Mouse (Mus musculus): ENCODE data around the gene Zfp341. TPM values are rescaled to one million over a fixed set of nuclear protein-coding genes. Genes with fewer than 3 reads are reported as not detected.

Gene Zfp341
- polyA plus RNA-seq, 1 experiment: 6.1 TPM

DNA sequence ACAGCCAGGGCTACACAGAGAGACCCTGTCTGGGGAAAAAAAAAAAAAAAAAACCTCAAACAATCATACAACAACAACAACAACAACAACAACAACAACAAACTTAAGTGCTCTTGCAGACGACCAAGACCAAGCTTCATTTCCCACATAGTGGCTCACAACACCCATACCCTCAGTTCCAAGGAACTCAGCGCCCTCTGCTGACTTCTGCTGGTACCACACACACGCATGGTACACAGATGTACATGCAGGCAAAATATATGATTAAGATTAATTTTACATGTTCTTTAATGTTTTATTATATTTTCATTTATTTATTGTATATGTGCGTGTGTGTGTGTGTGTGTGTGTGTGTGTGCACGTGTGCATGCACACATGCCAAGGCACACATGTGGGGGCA is 26.7 kb upstream of the Zfp341 start:
- DNase-seq (ENCODE audit: low read depth in 1 of 2, low spot score in 2 of 2): peak in 1 of 2 experiments; percentile 16
- no peak for TF ChIP-seq POLR2A (IDR thresholded peaks at IDR 0.05; ENCODE audit: low read depth, low read length)
- TF ChIP-seq CTCF (IDR thresholded peaks at IDR 0.05; ENCODE audit: extremely low read depth, insufficient read depth, insufficient read length, insufficient replicate concordance): peak; percentile 26; the same call in 1 of the 2 replicates
- Histone ChIP-seq H3K27ac (ENCODE audit: insufficient read depth, low read length) (no peak overlapping the region), H3K4me1 (ENCODE audit: control insufficient read depth, insufficient read depth, insufficient read length) (no peaks in the 10 kb centered on the region), H3K27me3 (ENCODE audit: control insufficient read depth, insufficient read depth, low read length) (no peaks in the 10 kb centered on the region), H3K4me3 (ENCODE audit: extremely low read depth, insufficient read depth, insufficient read length) (no peak overlapping the region), H3K36me3 (ENCODE audit: control insufficient read depth, insufficient read depth, low read length) (peaks cover 7% of the 10 kb centered on the region)
- 84% methylated on average over 5 of the region's 5 CpGs for WGBS

DNA sequence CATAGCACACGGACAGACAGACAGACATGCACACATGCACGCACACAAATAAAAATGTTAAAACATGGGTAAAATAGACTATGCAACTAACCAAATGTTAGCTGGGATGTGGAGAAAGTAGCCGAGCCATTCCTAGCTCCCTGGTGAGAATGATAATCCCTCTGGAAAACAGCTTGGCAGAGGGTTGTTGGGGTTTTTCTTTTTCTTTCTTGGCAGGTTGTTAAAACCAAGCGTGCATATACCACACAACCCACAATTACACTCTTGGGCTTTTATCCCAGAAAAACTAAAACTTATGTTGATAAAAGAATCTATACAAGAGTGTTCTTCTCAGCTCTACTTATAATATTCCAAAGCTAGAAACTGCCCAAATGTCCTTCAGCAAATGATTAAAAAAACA is 24.0 kb upstream of the Zfp341 start:
- no peak for DNase-seq (ENCODE audit: low read depth in 1 of 2, low spot score in 2 of 2)
- 95% methylated on average over 4 of the region's 4 CpGs for whole genome bisulfite sequencing
- Histone ChIP-seq H3K36me3 (ENCODE audit: control insufficient read depth, insufficient read depth, low read length) (peaks cover 7% of the 10 kb centered on the region), H3K27ac (ENCODE audit: insufficient read depth, low read length) (no peak overlapping the region), H3K4me3 (ENCODE audit: extremely low read depth, insufficient read depth, insufficient read length) (no peak overlapping the region), H3K27me3 (ENCODE audit: control insufficient read depth, insufficient read depth, low read length) (no peaks in the 10 kb centered on the region), H3K4me1 (ENCODE audit: control insufficient read depth, insufficient read depth, insufficient read length) (no peaks in the 10 kb centered on the region)
- no peak for TF ChIP-seq CTCF (IDR thresholded peaks at IDR 0.05; ENCODE audit: extremely low read depth, insufficient read depth, insufficient read length, insufficient replicate concordance)
- no peak for TF ChIP-seq POLR2A (IDR thresholded peaks at IDR 0.05; ENCODE audit: low read depth, low read length)

DNA sequence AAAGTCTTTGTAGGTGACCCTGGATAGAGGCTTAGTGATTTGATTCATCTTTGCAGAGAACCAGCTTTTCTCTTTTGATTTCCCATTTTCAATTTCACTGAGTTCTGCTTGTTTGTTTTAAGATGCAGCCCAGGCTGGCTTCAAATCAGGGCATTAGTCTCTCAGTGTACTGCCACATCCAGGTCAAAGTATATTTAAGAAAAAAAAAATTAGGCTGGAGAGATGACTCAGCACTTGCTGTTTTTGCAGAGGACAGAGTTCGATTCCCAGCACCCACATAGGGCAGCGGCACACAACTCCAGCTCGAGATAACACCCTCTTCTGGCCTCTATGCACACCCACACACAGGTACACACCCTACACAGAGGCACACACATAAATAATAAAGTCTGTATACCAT is 21.9 kb upstream of the Zfp341 start:
- WGBS: 91% methylated on average over 3 of the region's 3 CpGs
- no peaks in the 10 kb centered on the region for H3K4me1 ChIP-seq (ENCODE audit: control insufficient read depth, insufficient read depth, insufficient read length)
- peaks cover 10% of the 10 kb centered on the region for H3K36me3 ChIP-seq (ENCODE audit: control insufficient read depth, insufficient read depth, low read length)
- DNase-seq (ENCODE audit: low read depth in 1 of 2, low spot score in 2 of 2): no peak
- no peak overlapping the region for H3K4me3 ChIP-seq (ENCODE audit: extremely low read depth, insufficient read depth, insufficient read length)
- TF ChIP-seq POLR2A (IDR thresholded peaks at IDR 0.05; ENCODE audit: low read depth, low read length) (no peak), CTCF (IDR thresholded peaks at IDR 0.05; ENCODE audit: extremely low read depth, insufficient read depth, insufficient read length, insufficient replicate concordance) (no peak)
- H3K27ac ChIP-seq (ENCODE audit: insufficient read depth, low read length): no peak overlapping the region
- no peaks in the 10 kb centered on the region for H3K27me3 ChIP-seq (ENCODE audit: control insufficient read depth, insufficient read depth, low read length)

DNA sequence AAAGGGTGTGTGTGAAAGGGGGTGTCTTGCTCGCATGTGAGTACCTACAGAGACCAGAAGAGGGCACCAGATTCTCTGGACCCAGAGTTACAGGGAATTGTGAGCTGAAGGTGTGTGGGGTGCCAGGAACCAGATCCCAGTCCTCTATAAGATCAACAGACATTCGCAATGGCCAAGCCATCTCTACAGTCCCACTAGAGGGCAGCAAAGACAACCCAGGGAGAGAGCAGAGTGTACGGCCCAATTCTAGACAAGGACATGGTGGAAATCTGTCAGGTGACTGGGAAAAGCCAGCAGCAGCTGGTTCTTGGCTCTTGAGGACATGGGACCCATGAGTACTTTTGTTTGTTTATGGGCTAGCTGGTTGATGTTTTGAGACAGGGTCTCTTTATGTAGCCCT is 20.1 kb upstream of the Zfp341 start:
- peak; percentile 25 to 56 for DNase-seq (ENCODE audit: low read depth in 1 of 2, low spot score in 2 of 2)
- 67% methylated on average over 3 of the region's 3 CpGs for WGBS
- TF ChIP-seq CTCF (IDR thresholded peaks at IDR 0.05; ENCODE audit: extremely low read depth, insufficient read depth, insufficient read length, insufficient replicate concordance): peak; percentile 67; the same call in 1 of the 2 replicates
- no peak for TF ChIP-seq POLR2A (IDR thresholded peaks at IDR 0.05; ENCODE audit: low read depth, low read length)

GRCm38 (mm10) chr2:154595775-154596174 is 17.3 kb upstream of the Zfp341 start:
- 83% methylated on average over 5 of the region's 5 CpGs for WGBS
- DNase-seq (ENCODE audit: low read depth in 1 of 2, low spot score in 2 of 2): no peak
- no peak overlapping the region for H3K4me3 ChIP-seq (ENCODE audit: extremely low read depth, insufficient read depth, insufficient read length)
- peaks cover 4% of the 10 kb centered on the region; the same call in 1 of the 2 replicates for H3K36me3 ChIP-seq (ENCODE audit: control insufficient read depth, insufficient read depth, low read length)
- TF ChIP-seq CTCF (IDR thresholded peaks at IDR 0.05; ENCODE audit: extremely low read depth, insufficient read depth, insufficient read length, insufficient replicate concordance): no peak
- TF ChIP-seq POLR2A (IDR thresholded peaks at IDR 0.05; ENCODE audit: low read depth, low read length): no peak
- no peak overlapping the region for H3K27ac ChIP-seq (ENCODE audit: insufficient read depth, low read length)
- H3K27me3 ChIP-seq (ENCODE audit: control insufficient read depth, insufficient read depth, low read length): no peaks in the 10 kb centered on the region
- peaks cover 2% of the 10 kb centered on the region; the same call in 1 of the 2 replicates for H3K4me1 ChIP-seq (ENCODE audit: control insufficient read depth, insufficient read depth, insufficient read length)

More for the DNA sequence above, 20.1 kb upstream of the Zfp341 start:
- Histone ChIP-seq H3K36me3 (ENCODE audit: control insufficient read depth, insufficient read depth, low read length) (peaks cover 4% of the 10 kb centered on the region; the same call in 1 of the 2 replicates), H3K27me3 (ENCODE audit: control insufficient read depth, insufficient read depth, low read length) (no peaks in the 10 kb centered on the region), H3K4me1 (ENCODE audit: control insufficient read depth, insufficient read depth, insufficient read length) (peaks cover 2% of the 10 kb centered on the region; the same call in 1 of the 2 replicates), H3K4me3 (ENCODE audit: extremely low read depth, insufficient read depth, insufficient read length) (no peak overlapping the region), H3K27ac (ENCODE audit: insufficient read depth, low read length) (no peak overlapping the region)

DNA sequence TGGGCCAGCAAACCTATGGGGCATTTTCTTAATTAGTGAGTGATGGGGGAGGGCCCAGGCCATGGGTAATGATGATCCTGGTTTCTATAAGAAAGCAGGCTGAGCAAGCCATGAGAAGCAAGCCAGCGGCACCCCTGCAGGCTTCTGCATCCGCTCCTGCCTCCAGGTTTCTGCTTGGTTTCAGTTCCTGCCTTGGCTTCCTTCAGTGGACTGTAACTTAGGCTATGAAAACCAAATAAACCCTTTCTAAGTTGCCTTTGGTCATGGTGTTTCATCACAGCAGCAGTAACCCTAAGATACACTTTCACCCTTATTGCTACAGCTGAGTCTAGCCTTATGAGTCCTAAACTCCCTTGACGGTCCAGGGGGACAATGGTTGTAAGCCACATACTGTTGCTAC is 15.7 kb upstream of the Zfp341 start:
- no peak for TF ChIP-seq CTCF (IDR thresholded peaks at IDR 0.05; ENCODE audit: extremely low read depth, insufficient read depth, insufficient read length, insufficient replicate concordance)
- TF ChIP-seq POLR2A (IDR thresholded peaks at IDR 0.05; ENCODE audit: low read depth, low read length): no peak
- DNase-seq (ENCODE audit: low read depth in 1 of 2, low spot score in 2 of 2): peak in 1 of 2 experiments; percentile 17
- WGBS: 60% methylated on average over 3 of the region's 3 CpGs
- Histone ChIP-seq H3K4me1 (ENCODE audit: control insufficient read depth, insufficient read depth, insufficient read length) (peaks cover 2% of the 10 kb centered on the region; the same call in 1 of the 2 replicates), H3K36me3 (ENCODE audit: control insufficient read depth, insufficient read depth, low read length) (peaks cover 4% of the 10 kb centered on the region; the same call in 1 of the 2 replicates), H3K4me3 (ENCODE audit: extremely low read depth, insufficient read depth, insufficient read length) (no peak overlapping the region), H3K27ac (ENCODE audit: insufficient read depth, low read length) (no peak overlapping the region), H3K27me3 (ENCODE audit: control insufficient read depth, insufficient read depth, low read length) (no peaks in the 10 kb centered on the region)

DNA sequence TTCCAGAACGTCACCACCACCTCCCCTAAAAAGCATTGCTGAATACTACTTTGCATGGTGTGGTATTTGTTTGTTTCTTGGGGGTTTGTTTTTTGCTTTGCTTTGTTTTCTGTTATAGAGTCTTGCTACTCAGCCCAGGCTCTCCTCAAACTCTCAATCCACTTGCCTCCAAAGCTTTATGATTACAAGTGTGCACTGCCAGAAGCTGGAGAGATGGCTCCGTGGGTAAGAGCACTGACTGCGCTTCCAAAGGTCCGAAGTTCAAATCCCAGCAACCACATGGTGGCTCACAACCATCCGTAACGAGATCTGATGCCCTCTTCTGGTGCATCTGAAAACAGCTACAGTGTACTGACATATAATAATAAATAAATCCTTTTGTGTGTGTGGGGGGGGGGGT is 12.5 kb upstream of the Zfp341 start:
- no peak overlapping the region for H3K27ac ChIP-seq (ENCODE audit: insufficient read depth, low read length)
- no peak for DNase-seq (ENCODE audit: low read depth in 1 of 2, low spot score in 2 of 2)
- TF ChIP-seq CTCF (IDR thresholded peaks at IDR 0.05; ENCODE audit: extremely low read depth, insufficient read depth, insufficient read length, insufficient replicate concordance) (no peak), POLR2A (IDR thresholded peaks at IDR 0.05; ENCODE audit: low read depth, low read length) (no peak)
- WGBS: 89% methylated on average over 6 of the region's 6 CpGs
- peaks cover 7% of the 10 kb centered on the region; the same call in 1 of the 2 replicates for H3K4me1 ChIP-seq (ENCODE audit: control insufficient read depth, insufficient read depth, insufficient read length)
- H3K36me3 ChIP-seq (ENCODE audit: control insufficient read depth, insufficient read depth, low read length): peaks cover 4% of the 10 kb centered on the region; the same call in 1 of the 2 replicates
- H3K27me3 ChIP-seq (ENCODE audit: control insufficient read depth, insufficient read depth, low read length): no peaks in the 10 kb centered on the region
- H3K4me3 ChIP-seq (ENCODE audit: extremely low read depth, insufficient read depth, insufficient read length): no peak overlapping the region
